14 mouse cellular contexts compared by ENCODE assay signal in the genomic region with DNA sequence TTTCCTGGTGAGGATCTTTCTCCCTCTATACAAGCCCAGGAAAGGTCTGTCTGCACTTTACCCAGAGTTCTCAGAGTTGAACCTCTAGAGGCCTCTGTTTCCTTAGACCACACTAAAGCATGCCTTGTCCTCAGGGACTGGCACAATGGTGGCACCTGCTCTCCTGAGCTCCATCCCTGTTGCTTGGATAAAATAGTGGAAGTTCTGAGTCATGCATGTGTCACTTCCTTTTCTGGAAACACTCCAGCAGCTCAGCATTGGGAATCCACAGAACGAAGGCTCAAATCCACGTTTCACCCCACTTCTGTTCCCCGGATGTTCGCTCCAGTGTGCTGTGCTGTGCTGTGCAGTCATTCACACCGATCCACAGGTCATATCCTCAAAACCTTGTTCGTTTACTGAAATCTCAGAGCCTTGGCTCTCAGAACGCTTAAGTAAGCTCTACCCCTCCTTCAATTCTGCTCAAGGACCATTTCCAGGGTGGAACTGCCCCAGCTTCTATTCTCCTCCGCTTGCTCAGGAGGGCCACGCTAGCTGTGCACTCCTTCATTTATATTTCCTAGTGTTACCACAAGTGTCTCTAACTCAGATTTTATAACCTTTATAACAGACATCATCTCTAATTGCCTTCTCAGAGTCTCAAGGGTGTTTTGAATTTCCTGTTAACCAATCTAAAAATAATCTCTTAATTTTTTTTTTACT.
DNase-seq lines count a peak whose midpoint lies in the region; ATAC-seq and TF ChIP-seq lines count a peak whose summit lies in the region.
"Had no signal": no experiment of that assay in that cellular context is flagged by ENCODE, and none has a peak within 500 bp of the region (broad histone marks: within the 10 kb centered on the region; RNA-seq: fewer than 3 reads in every experiment).

No protein-coding gene starts in this region.

- H3K9me3 ChIP-seq in heart, embryonic 12.5 days (replicated peaks): no peaks in the 10 kb centered on the region
- no peaks in the 10 kb centered on the region for H3K9me3 ChIP-seq in heart, embryonic 10.5 days
- H3K9me3 ChIP-seq in hindbrain, embryonic 13.5 days: no peaks in the 10 kb centered on the region
- H3K9me3 ChIP-seq: heart, embryonic 15.5 days had no signal

- peak overlapping the region; percentile 37; the same call in 1 of the 2 replicates for H3K9ac ChIP-seq in heart, adult 2 months (ENCODE audit: low read depth, low read length)
- H3K9ac ChIP-seq in heart, embryonic 12.5 days: no peak overlapping the region
- H3K9ac ChIP-seq in hindbrain, embryonic 13.5 days: no peak overlapping the region
- H3K9ac ChIP-seq: heart, embryonic 15.5 days; liver, embryonic 14.5 days had no signal

- H3K4me2 ChIP-seq in heart, embryonic 12.5 days: no peak overlapping the region
- H3K4me2 ChIP-seq in hindbrain, embryonic 13.5 days: no peak overlapping the region
- H3K4me2 ChIP-seq: heart, embryonic 15.5 days had no signal

- no peak overlapping the region for H3K4me3 ChIP-seq in heart, adult 2 months
- H3K4me3 ChIP-seq in heart, embryonic 12.5 days: no peak overlapping the region
- H3K4me3 ChIP-seq in heart, embryonic 10.5 days: no peak overlapping the region
- no peak overlapping the region for H3K4me3 ChIP-seq in hindbrain, embryonic 13.5 days
- H3K4me3 ChIP-seq: erythroblast, embryonic 14.5 days; heart, embryonic 15.5 days had no signal

- intact Hi-C loops in heart, adult 2 months (cut with DNase I): no loop called here

- 0 out of 2 replicates have a peak, but pooled peaks have one; percentile 17 for TF ChIP-seq EP300 in heart, adult 2 months (IDR thresholded peaks at IDR 0.05; ENCODE audit: insufficient read depth, low read depth, low read length)

- 39% methylated on average over 9 of the region's 9 CpGs for WGBS in heart, adult 2 months
- WGBS in heart, embryonic 12.5 days: 77% methylated on average over 9 of the region's 9 CpGs
- WGBS in heart, embryonic 10.5 days: 84% methylated on average over 9 of the region's 9 CpGs
- WGBS in hindbrain, embryonic 13.5 days: 93% methylated on average over 9 of the region's 9 CpGs

- ATAC-seq in heart, embryonic 12.5 days (ENCODE audit: insufficient number of reproducible peaks, low FRiP score): no peak
- no peak for ATAC-seq in megakaryocyte-erythroid progenitor cell, adult 5-6 weeks (replicated peaks; ENCODE audit: low FRiP score, low TSS enrichment, poor library complexity, severe bottlenecking)
- no peak for ATAC-seq in hindbrain, embryonic 13.5 days (ENCODE audit: low FRiP score)
- ATAC-seq: activated CD4-positive, CD25-positive, alpha-beta regulatory T cell, adult 4 months had no signal

- H3K27me3 ChIP-seq in heart, adult 2 months (ENCODE audit: control insufficient read depth, insufficient read depth, low read length): no peaks in the 10 kb centered on the region
- no peaks in the 10 kb centered on the region for H3K27me3 ChIP-seq in heart, embryonic 12.5 days (replicated peaks)
- no peaks in the 10 kb centered on the region for H3K27me3 ChIP-seq in heart, embryonic 10.5 days (ENCODE audit: insufficient read depth, poor library complexity, severe bottlenecking)
- no peaks in the 10 kb centered on the region for H3K27me3 ChIP-seq in hindbrain, embryonic 13.5 days
- H3K27me3 ChIP-seq: heart, embryonic 15.5 days had no signal

- no peaks in the 10 kb centered on the region for H3K36me3 ChIP-seq in heart, adult 2 months (ENCODE audit: control insufficient read depth, insufficient read depth, low read length)
- peaks cover 12% of the 10 kb centered on the region for H3K36me3 ChIP-seq in heart, embryonic 12.5 days
- H3K36me3 ChIP-seq in heart, embryonic 10.5 days: peaks cover 7% of the 10 kb centered on the region
- H3K36me3 ChIP-seq in hindbrain, embryonic 13.5 days: peaks cover 5% of the 10 kb centered on the region

- no peak for TF ChIP-seq POLR2A in heart, adult 2 months (IDR thresholded peaks at IDR 0.05; ENCODE audit: insufficient read depth, low read depth, low read length)

- peaks cover 5% of the 10 kb centered on the region for H3K4me1 ChIP-seq in heart, adult 2 months (ENCODE audit: control insufficient read depth, insufficient read depth, low read length)
- 0 out of 2 replicates have a peak, but pooled peaks cover 3% of the 10 kb centered on the region for H3K4me1 ChIP-seq in heart, embryonic 12.5 days (replicated peaks)
- H3K4me1 ChIP-seq in heart, embryonic 10.5 days: no peaks in the 10 kb centered on the region
- no peaks in the 10 kb centered on the region for H3K4me1 ChIP-seq in hindbrain, embryonic 13.5 days (replicated peaks)
- H3K4me1 ChIP-seq: heart, embryonic 15.5 days had no signal

- no peak for TF ChIP-seq CTCF in heart, adult 2 months (IDR thresholded peaks at IDR 0.05)

- H3K79me2 ChIP-seq in heart, adult 2 months (replicated peaks; ENCODE audit: control insufficient read depth, insufficient read depth, low read length): no peaks in the 10 kb centered on the region

- peak overlapping the region; percentile 65 for H3K27ac ChIP-seq in heart, adult 2 months
- no peak overlapping the region for H3K27ac ChIP-seq in heart, embryonic 12.5 days (ENCODE audit: poor library complexity, severe bottlenecking)
- H3K27ac ChIP-seq in heart, embryonic 10.5 days: 0 out of 2 replicates have a peak overlapping the region, but pooled peaks have one; percentile 16
- no peak overlapping the region for H3K27ac ChIP-seq in hindbrain, embryonic 13.5 days
- H3K27ac ChIP-seq: heart, embryonic 15.5 days; liver, embryonic 14.5 days had no signal

- DNase-seq in heart, adult 2 months: peak in 1 of 2 experiments; percentile 35
- DNase-seq in heart, embryonic 10.5 days (ENCODE audit: low spot score): no peak
- peak; percentile 38 to 49 for DNase-seq in kidney, postnatal 36 days
- DNase-seq in lung, postnatal 36 days: peak; percentile 51
- no peak for DNase-seq in gastrocnemius, postnatal 10 days
- DNase-seq: cerebellum, adult 9-11 months; right cerebral cortex, adult 18-20 months had no signal

Comparison
In these comparisons a context has a peak if more than half of its experiments do, and no peak if none do; other contexts are left out.
1. H3K27ac ChIP-seq: peak in heart, adult 2 months (single experiment) and heart, embryonic 10.5 days (single experiment); none in heart, embryonic 12.5 days (single experiment) and hindbrain, embryonic 13.5 days (single experiment).
2. DNase-seq: peak in kidney, postnatal 36 days (2 of 2) and lung, postnatal 36 days (single experiment); none in heart, embryonic 10.5 days (single experiment) and gastrocnemius, postnatal 10 days (single experiment).